In genomic region chr17:40934420-40935231, GRCm38 (mm10) we compare ENCODE assay signal across 7 mouse cellular contexts. TPM values are rescaled to one million over a fixed set of nuclear protein-coding genes. Genes with fewer than 3 reads are reported as not detected.
A peak's percentile ranks its signal among the peaks of the same experiment; 100 is the strongest.
DNase-seq lines count a peak whose midpoint lies in the region; ATAC-seq lines count a peak whose summit lies in the region.

TSS of gene Mut (plus strand) at chr17:40934685.
TSS of gene Cenpq (minus strand) at chr17:40935047.

- ATAC-seq in intestine, embryonic 16.5 days: peak; percentile 100
- ATAC-seq in midbrain, embryonic 11.5 days (ENCODE audit: low FRiP score): peak; percentile 100

- WGBS in intestine, embryonic 16.5 days: under 1% methylated on average over 50 of the region's 50 CpGs
- WGBS in midbrain, embryonic 11.5 days: under 1% methylated on average over 50 of the region's 50 CpGs

- intact Hi-C loops in left cerebral cortex, postnatal 36 days (cut with DNase I): no loop called here

- peak within 1 kb of the TSS; percentile 96 for H3K27ac ChIP-seq in intestine, embryonic 16.5 days (ENCODE audit: low read length)
- H3K27ac ChIP-seq in midbrain, embryonic 11.5 days (ENCODE audit: low read depth, low read length): peak within 1 kb of the TSS; percentile 63

- peak; percentile 98 for DNase-seq in adrenal gland, adult 8-10 months
- peak; percentile 94 for DNase-seq in embryo, embryonic 9.5 days (ENCODE audit: extremely low spot score)
- peak; percentile 95 to 99 for DNase-seq in gastrocnemius, postnatal 4 days (ENCODE audit: low spot score in 2 of 2)
- DNase-seq in left cerebral cortex, postnatal 36 days (ENCODE audit: low spot score in 2 of 2): peak; percentile 99 to 100
- DNase-seq in midbrain, embryonic 11.5 days (ENCODE audit: low spot score, missing footprints): peak; percentile 99
- DNase-seq in skeletal muscle tissue, adult 2 months (ENCODE audit: low read depth, low spot score): peak; percentile 98

- H3K4me3 ChIP-seq in intestine, embryonic 16.5 days (ENCODE audit: low read length): peak within 1 kb of the TSS; percentile 84
- peak within 1 kb of the TSS; percentile 62 for H3K4me3 ChIP-seq in midbrain, embryonic 11.5 days (ENCODE audit: low read depth, low read length)

- no peaks in the 10 kb centered on the region for H3K27me3 ChIP-seq in intestine, embryonic 16.5 days (replicated peaks; ENCODE audit: control insufficient read depth, insufficient read depth, low read length)
- H3K27me3 ChIP-seq in midbrain, embryonic 11.5 days (ENCODE audit: control insufficient read depth, insufficient read depth, low read length): no peaks in the 10 kb centered on the region

- no peaks in the 10 kb centered on the region for H3K9me3 ChIP-seq in intestine, embryonic 16.5 days (ENCODE audit: control insufficient read depth, low read length)
- H3K9me3 ChIP-seq in midbrain, embryonic 11.5 days (ENCODE audit: control insufficient read depth, low read length): no peaks in the 10 kb centered on the region

- no peaks in the 10 kb centered on the region for H3K4me1 ChIP-seq in intestine, embryonic 16.5 days (ENCODE audit: control insufficient read depth, insufficient read depth, low read length)
- peaks cover 3% of the 10 kb centered on the region; the same call in 1 of the 2 replicates for H3K4me1 ChIP-seq in midbrain, embryonic 11.5 days (ENCODE audit: control insufficient read depth, insufficient read depth, low read length)

- H3K4me2 ChIP-seq in intestine, embryonic 16.5 days (ENCODE audit: low read depth, low read length): peak within 1 kb of the TSS; percentile 71
- peak within 1 kb of the TSS; percentile 59 for H3K4me2 ChIP-seq in midbrain, embryonic 11.5 days

- H3K9ac ChIP-seq in intestine, embryonic 16.5 days (ENCODE audit: low read depth, low read length): peak within 1 kb of the TSS; percentile 78
- peak within 1 kb of the TSS; percentile 68 for H3K9ac ChIP-seq in midbrain, embryonic 11.5 days (ENCODE audit: low read length)

- no peaks in the 10 kb centered on the region for H3K36me3 ChIP-seq in intestine, embryonic 16.5 days (ENCODE audit: control insufficient read depth, insufficient read depth, low read length)
- no peaks in the 10 kb centered on the region for H3K36me3 ChIP-seq in midbrain, embryonic 11.5 days (ENCODE audit: control insufficient read depth, insufficient read depth, low read length)

RNA-seq across cellular contexts. Expression of gene Mut, which starts in this region (rescaled TPM):
- 100 to 1,000 TPM; 114 to 181 (median 161) TPM for total RNA-seq in adrenal gland, adult 8-10 months (2022)
- total RNA-seq in gastrocnemius, postnatal 4 days (2021): 10 to 100 TPM; 30.1 to 30.8 TPM
- polyA plus RNA-seq in intestine, embryonic 16.5 days (2015; fragmentation: Nextera tagmentation; extraction: Ambion mirVana): 49.7 and 49.8 TPM in 2 replicates
- total RNA-seq in left cerebral cortex, postnatal 36 days (2021): 10 to 100 TPM; 34.0 to 44.5 TPM
- polyA plus RNA-seq in midbrain, embryonic 11.5 days (2014; fragmentation: Nextera tagmentation; extraction: Ambion mirVana): 30.1 and 31.2 TPM in 2 replicates

RNA-seq across cellular contexts. Expression of gene Cenpq, which starts in this region (rescaled TPM):
- 1 to 10 TPM; 6.9 to 9.8 (median 8.1) TPM for total RNA-seq in adrenal gland, adult 8-10 months (2022)
- total RNA-seq in gastrocnemius, postnatal 4 days (2021): 1 to 10 TPM; 7.7 to 9.8 TPM
- polyA plus RNA-seq in intestine, embryonic 16.5 days (2015; fragmentation: Nextera tagmentation; extraction: Ambion mirVana): 16.0 and 17.9 TPM in 2 replicates
- 1 to 10 TPM; 3.7 to 4.9 TPM for total RNA-seq in left cerebral cortex, postnatal 36 days (2021)
- polyA plus RNA-seq in midbrain, embryonic 11.5 days (2014; fragmentation: Nextera tagmentation; extraction: Ambion mirVana): 44.1 and 47.8 TPM in 2 replicates

Comparison
In these comparisons a context has a peak if more than half of its experiments do, and no peak if none do; other contexts are left out.
1. Peak in every context shown above with its lines: DNase-seq, ATAC-seq, H3K4me3 ChIP-seq and H3K27ac ChIP-seq.